Mouse (Mus musculus): ENCODE results near the gene Igf1r.
"Not testable (repeated sequence)": the region's sequence is repeated elsewhere in the genome, so short reads cannot be mapped to it uniquely, and the experiment has no call there.

DNA sequence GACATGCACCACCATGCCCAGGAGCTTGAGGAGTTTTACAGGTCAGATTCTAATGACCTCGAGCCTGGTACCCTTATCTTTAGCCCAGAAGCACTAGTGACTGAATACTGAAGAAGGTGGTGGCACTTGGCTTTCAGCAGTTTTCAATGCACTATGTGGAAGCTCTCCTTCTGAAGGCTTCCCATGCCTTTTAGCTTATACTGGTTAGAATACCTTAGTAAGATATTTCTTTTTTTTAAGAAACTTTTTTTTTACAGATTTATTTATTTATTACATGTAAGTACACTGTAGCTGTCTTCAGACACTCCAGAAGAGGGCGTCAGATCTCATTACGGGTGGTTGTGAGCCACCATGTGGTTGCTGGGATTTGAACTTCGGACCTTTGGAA lies 330.5 kb downstream of the Igf1r start:
- TF ChIP-seq CTCF (IDR thresholded peaks at IDR 0.05; ENCODE audit: insufficient read depth, low read length); POLR2A (IDR thresholded peaks at IDR 0.05; ENCODE audit: borderline replicate concordance, extremely low read depth, low read depth, low read length): not testable (repeated sequence)

Data from lung, adult 2 months (tissue).